Mouse (Mus musculus): ENCODE results near the gene Ddx39b. TPM values are rescaled to one million over a fixed set of nuclear protein-coding genes. Genes with fewer than 3 reads are reported as not detected.
"Not testable (repeated sequence)": the region's sequence is repeated elsewhere in the genome, so short reads cannot be mapped to it uniquely, and the experiment has no call there.

Gene Ddx39b
- polyA plus RNA-seq, 1 experiment from 2014 or later = 390 TPM

- no peak overlapping the region for H3K9ac ChIP-seq (replicated peaks; ENCODE audit: low read length)
- H3K36me3 ChIP-seq (ENCODE audit: control insufficient read depth, insufficient read depth, low read length) = peaks cover 55% of the 10 kb centered on the region
- H3K9me3 ChIP-seq (ENCODE audit: control insufficient read depth, low read length) = no peaks in the 10 kb centered on the region
- no peak overlapping the region for H3K4me3 ChIP-seq (replicated peaks; ENCODE audit: low read depth, low read length)
- no peak overlapping the region for H3K27ac ChIP-seq (replicated peaks; ENCODE audit: low read depth, low read length)
- H3K27me3 ChIP-seq (ENCODE audit: control insufficient read depth, insufficient read depth, low read length) = no peaks in the 10 kb centered on the region
- DNase-seq = no peak
- no peak for ATAC-seq (ENCODE audit: low FRiP score, low TSS enrichment)
- 95% methylated on average over 5 of the region's 5 CpGs for WGBS
- no peak overlapping the region for H3K4me2 ChIP-seq (ENCODE audit: low read length)
- no peaks in the 10 kb centered on the region for H3K4me1 ChIP-seq (ENCODE audit: control insufficient read depth, insufficient read depth, low read length)
Observed at GRCm38 (mm10) chr17:35225456-35225855, 16.1 kb upstream of the Ddx39b start.

GRCm38 (mm10) chr17:35226561-35227046, 14.9 kb upstream of the Ddx39b start:
- H3K4me3 ChIP-seq (replicated peaks; ENCODE audit: low read depth, low read length) = no peak overlapping the region
- H3K4me1 ChIP-seq (ENCODE audit: control insufficient read depth, insufficient read depth, low read length) = no peaks in the 10 kb centered on the region
- no peak overlapping the region for H3K27ac ChIP-seq (replicated peaks; ENCODE audit: low read depth, low read length)
- no peak overlapping the region for H3K4me2 ChIP-seq (ENCODE audit: low read length)
- ATAC-seq (ENCODE audit: low FRiP score, low TSS enrichment) = no peak
- no peaks in the 10 kb centered on the region for H3K9me3 ChIP-seq (ENCODE audit: control insufficient read depth, low read length)
- DNase-seq = no peak
- H3K9ac ChIP-seq (replicated peaks; ENCODE audit: low read length) = no peak overlapping the region
- no peaks in the 10 kb centered on the region for H3K27me3 ChIP-seq (ENCODE audit: control insufficient read depth, insufficient read depth, low read length)
- 90% methylated on average over 14 of the region's 14 CpGs for WGBS
- H3K36me3 ChIP-seq (ENCODE audit: control insufficient read depth, insufficient read depth, low read length) = peaks cover 60% of the 10 kb centered on the region

- Histone ChIP-seq H3K4me1 (ENCODE audit: control insufficient read depth, insufficient read depth, low read length) (peaks cover 9% of the 10 kb centered on the region; the same call in 1 of the 2 replicates), H3K36me3 (ENCODE audit: control insufficient read depth, insufficient read depth, low read length) (peaks cover 51% of the 10 kb centered on the region), H3K27ac (replicated peaks; ENCODE audit: low read depth, low read length) (no peak overlapping the region), H3K4me3 (replicated peaks; ENCODE audit: low read depth, low read length) (no peak overlapping the region), H3K4me2 (ENCODE audit: low read length) (no peak overlapping the region), H3K9ac (replicated peaks; ENCODE audit: low read length) (no peak overlapping the region), H3K9me3 (ENCODE audit: control insufficient read depth, low read length) (no peaks in the 10 kb centered on the region), H3K27me3 (ENCODE audit: control insufficient read depth, insufficient read depth, low read length) (no peaks in the 10 kb centered on the region)
- ATAC-seq (ENCODE audit: low FRiP score, low TSS enrichment) (no peak), DNase-seq (no peak)
- WGBS = 94% methylated on average over 10 of the region's 10 CpGs
Observed at GRCm38 (mm10) chr17:35231022-35231421, 10.5 kb upstream of the Ddx39b start.

- ATAC-seq (ENCODE audit: low FRiP score, low TSS enrichment) = no peak
- 9% methylated on average over 12 of the region's 12 CpGs for WGBS
- Histone ChIP-seq H3K27me3 (ENCODE audit: control insufficient read depth, insufficient read depth, low read length) (no peaks in the 10 kb centered on the region), H3K36me3 (ENCODE audit: control insufficient read depth, insufficient read depth, low read length) (peaks cover 45% of the 10 kb centered on the region), H3K4me2 (ENCODE audit: low read length) (peak overlapping the region; percentile 32; the same call in 1 of the 2 replicates), H3K27ac (replicated peaks; ENCODE audit: low read depth, low read length) (no peak overlapping the region), H3K4me3 (replicated peaks; ENCODE audit: low read depth, low read length) (no peak overlapping the region), H3K4me1 (ENCODE audit: control insufficient read depth, insufficient read depth, low read length) (peaks cover 14% of the 10 kb centered on the region; the same call in 1 of the 2 replicates), H3K9me3 (ENCODE audit: control insufficient read depth, low read length) (no peaks in the 10 kb centered on the region), H3K9ac (replicated peaks; ENCODE audit: low read length) (no peak overlapping the region; the same call in 1 of the 2 replicates)
- peak; percentile 93 for DNase-seq
Observed at GRCm38 (mm10) chr17:35232043-35232442, 9.5 kb upstream of the Ddx39b start.

GRCm38 (mm10) chr17:35232659-35233058, 8.9 kb upstream of the Ddx39b start:
- Histone ChIP-seq H3K36me3 (ENCODE audit: control insufficient read depth, insufficient read depth, low read length) (peaks cover 39% of the 10 kb centered on the region), H3K9ac (replicated peaks; ENCODE audit: low read length) (no peak overlapping the region), H3K4me2 (ENCODE audit: low read length) (no peak overlapping the region), H3K9me3 (ENCODE audit: control insufficient read depth, low read length) (no peaks in the 10 kb centered on the region), H3K27ac (replicated peaks; ENCODE audit: low read depth, low read length) (no peak overlapping the region), H3K27me3 (ENCODE audit: control insufficient read depth, insufficient read depth, low read length) (no peaks in the 10 kb centered on the region), H3K4me3 (replicated peaks; ENCODE audit: low read depth, low read length) (no peak overlapping the region), H3K4me1 (ENCODE audit: control insufficient read depth, insufficient read depth, low read length) (peaks cover 14% of the 10 kb centered on the region; the same call in 1 of the 2 replicates)
- 92% methylated on average over 5 of the region's 5 CpGs for WGBS
- DNase-seq (no peak), ATAC-seq (ENCODE audit: low FRiP score, low TSS enrichment) (no peak)

GRCm38 (mm10) chr17:35233114-35233980, 8.2 kb upstream of the Ddx39b start, which contains the start of gene Atp6v1g2:
Atp6v1g2 (plus strand) TSS chr17:35233660.
- Histone ChIP-seq H3K27me3 (ENCODE audit: control insufficient read depth, insufficient read depth, low read length) (no peaks in the 10 kb centered on the region), H3K9me3 (ENCODE audit: control insufficient read depth, low read length) (no peaks in the 10 kb centered on the region), H3K4me3 (replicated peaks; ENCODE audit: low read depth, low read length) (peak within 1 kb of the TSS; percentile 52; the same call in 1 of the 2 replicates), H3K4me2 (ENCODE audit: low read length) (peak within 1 kb of the TSS; percentile 91), H3K4me1 (ENCODE audit: control insufficient read depth, insufficient read depth, low read length) (peaks cover 14% of the 10 kb centered on the region; the same call in 1 of the 2 replicates), H3K36me3 (ENCODE audit: control insufficient read depth, insufficient read depth, low read length) (peaks cover 34% of the 10 kb centered on the region), H3K9ac (replicated peaks; ENCODE audit: low read length) (no peak within 1 kb of the TSS), H3K27ac (replicated peaks; ENCODE audit: low read depth, low read length) (no peak within 1 kb of the TSS)
- ATAC-seq (ENCODE audit: low FRiP score, low TSS enrichment) (no peak), DNase-seq (no peak)
- WGBS = 84% methylated on average over 18 of the region's 18 CpGs

GRCm38 (mm10) chr17:35234090-35234489, 7.5 kb upstream of the Ddx39b start:
- H3K36me3 ChIP-seq (ENCODE audit: control insufficient read depth, insufficient read depth, low read length) = peaks cover 27% of the 10 kb centered on the region
- WGBS = 89% methylated on average over 7 of the region's 7 CpGs
- not testable (repeated sequence) for H3K27me3 ChIP-seq (ENCODE audit: control insufficient read depth, insufficient read depth, low read length); DNase-seq; ATAC-seq (ENCODE audit: low FRiP score, low TSS enrichment); H3K9ac ChIP-seq (replicated peaks; ENCODE audit: low read length); H3K9me3 ChIP-seq (ENCODE audit: control insufficient read depth, low read length); H3K27ac ChIP-seq (replicated peaks; ENCODE audit: low read depth, low read length)
- H3K4me2 ChIP-seq (ENCODE audit: low read length) = peak overlapping the region; percentile 91
- peaks cover 14% of the 10 kb centered on the region; the same call in 1 of the 2 replicates for H3K4me1 ChIP-seq (ENCODE audit: control insufficient read depth, insufficient read depth, low read length)
- H3K4me3 ChIP-seq (replicated peaks; ENCODE audit: low read depth, low read length) = peak overlapping the region; percentile 52; the same call in 1 of the 2 replicates

- 6% methylated on average over 31 of the region's 31 CpGs for WGBS
- Histone ChIP-seq H3K27me3 (ENCODE audit: control insufficient read depth, insufficient read depth, low read length) (no peaks in the 10 kb centered on the region), H3K36me3 (ENCODE audit: control insufficient read depth, insufficient read depth, low read length) (peaks cover 18% of the 10 kb centered on the region), H3K4me2 (ENCODE audit: low read length) (peak overlapping the region; percentile 91), H3K4me3 (replicated peaks; ENCODE audit: low read depth, low read length) (peak overlapping the region; percentile 52), H3K4me1 (ENCODE audit: control insufficient read depth, insufficient read depth, low read length) (peaks cover 14% of the 10 kb centered on the region; the same call in 1 of the 2 replicates), H3K9me3 (ENCODE audit: control insufficient read depth, low read length) (no peaks in the 10 kb centered on the region), H3K9ac (replicated peaks; ENCODE audit: low read length) (peak overlapping the region; percentile 74), H3K27ac (replicated peaks; ENCODE audit: low read depth, low read length) (peak overlapping the region; percentile 88)
- DNase-seq = peak; percentile 43
- ATAC-seq (ENCODE audit: low FRiP score, low TSS enrichment) = no peak
Observed at GRCm38 (mm10) chr17:35234903-35235302, 6.6 kb upstream of the Ddx39b start.

Data from midbrain, embryonic 14.5 days (tissue).